In genomic region chr2:30784078-30784994, GRCm38 (mm10) we compare ENCODE assay signal across 9 mouse cellular contexts. TPM values are rescaled to one million over a fixed set of nuclear protein-coding genes. Genes with fewer than 3 reads are reported as not detected.
A peak's percentile ranks its signal among the peaks of the same experiment; 100 is the strongest.
DNase-seq lines count a peak whose midpoint lies in the region; ATAC-seq and TF ChIP-seq lines count a peak whose summit lies in the region.
"Had no signal": no experiment of that assay in that cellular context is flagged by ENCODE, and none has a peak within 500 bp of the region (broad histone marks: within the 10 kb centered on the region; RNA-seq: fewer than 3 reads in every experiment).

No protein-coding gene starts in this region.

- ATAC-seq in embryonic facial prominence, embryonic 13.5 days (ENCODE audit: insufficient number of reproducible peaks, insufficient read depth, low FRiP score, low TSS enrichment, low read depth): peak; percentile 17; the same call in 1 of the 2 replicates
- ATAC-seq in limb, embryonic 14.5 days (ENCODE audit: low FRiP score, low read depth): peak; percentile 38
- ATAC-seq in midbrain, embryonic 15.5 days (replicated peaks): 0 out of 2 replicates have a peak, but pooled peaks have one; percentile 15

- H3K36me3 ChIP-seq in embryonic facial prominence, embryonic 13.5 days: no peaks in the 10 kb centered on the region
- H3K36me3 ChIP-seq in limb, embryonic 14.5 days (ENCODE audit: control insufficient read depth, insufficient read depth, low read length): no peaks in the 10 kb centered on the region
- no peaks in the 10 kb centered on the region for H3K36me3 ChIP-seq in midbrain, embryonic 15.5 days (replicated peaks)
- H3K36me3 ChIP-seq: G1E had no signal

- H3K4me2 ChIP-seq in embryonic facial prominence, embryonic 13.5 days: peak overlapping the region; percentile 60
- peak overlapping the region; percentile 54 for H3K4me2 ChIP-seq in limb, embryonic 14.5 days (replicated peaks; ENCODE audit: low read depth, low read length, severe bottlenecking)
- H3K4me2 ChIP-seq in midbrain, embryonic 15.5 days: peak overlapping the region; percentile 55

- WGBS in embryonic facial prominence, embryonic 13.5 days: 9% methylated on average over 40 of the region's 40 CpGs
- 20% methylated on average over 25 of the region's 40 CpGs for WGBS in limb, embryonic 14.5 days
- 10% methylated on average over 40 of the region's 40 CpGs for WGBS in midbrain, embryonic 15.5 days

- peak overlapping the region; percentile 69 for H3K9ac ChIP-seq in embryonic facial prominence, embryonic 13.5 days
- H3K9ac ChIP-seq in limb, embryonic 14.5 days (ENCODE audit: low read depth, low read length, severe bottlenecking): peak overlapping the region; percentile 45
- H3K9ac ChIP-seq in midbrain, embryonic 15.5 days: no peak overlapping the region

- TF ChIP-seq CTCF in left cerebral cortex, adult 2 months (IDR thresholded peaks at IDR 0.05): peak; percentile 30

- intact Hi-C loops in left cerebral cortex, adult 2 months (cut with DNase I): no loop called here
- intact Hi-C loops in heart, postnatal 36 days (cut with DNase I): no loop called here

- H3K27me3 ChIP-seq in embryonic facial prominence, embryonic 13.5 days: no peaks in the 10 kb centered on the region
- H3K27me3 ChIP-seq in limb, embryonic 14.5 days (ENCODE audit: control insufficient read depth, insufficient read depth, low read length): no peaks in the 10 kb centered on the region
- H3K27me3 ChIP-seq in midbrain, embryonic 15.5 days (replicated peaks): no peaks in the 10 kb centered on the region

- H3K4me1 ChIP-seq in embryonic facial prominence, embryonic 13.5 days: peaks cover 45% of the 10 kb centered on the region
- peaks cover 29% of the 10 kb centered on the region for H3K4me1 ChIP-seq in limb, embryonic 14.5 days (ENCODE audit: control insufficient read depth, insufficient read depth, low read length)
- H3K4me1 ChIP-seq in midbrain, embryonic 15.5 days: peaks cover 34% of the 10 kb centered on the region

- peak overlapping the region; percentile 69 for H3K27ac ChIP-seq in left cerebral cortex, adult 2 months
- H3K27ac ChIP-seq in embryonic facial prominence, embryonic 13.5 days: peak overlapping the region; percentile 89
- H3K27ac ChIP-seq in limb, embryonic 14.5 days (replicated peaks; ENCODE audit: low read depth, low read length): peak overlapping the region; percentile 41
- peak overlapping the region; percentile 34; the same call in 1 of the 2 replicates for H3K27ac ChIP-seq in midbrain, embryonic 15.5 days

- H3K4me3 ChIP-seq in left cerebral cortex, adult 2 months: no peak overlapping the region
- H3K4me3 ChIP-seq in embryonic facial prominence, embryonic 13.5 days: peak overlapping the region; percentile 30
- peak overlapping the region; percentile 24 for H3K4me3 ChIP-seq in limb, embryonic 14.5 days (replicated peaks; ENCODE audit: low read length)
- no peak overlapping the region for H3K4me3 ChIP-seq in midbrain, embryonic 15.5 days

- DNase-seq in left cerebral cortex, adult 2 months (ENCODE audit: extremely low spot score in 1 of 2, low spot score in 2 of 2): no peak
- no peak for DNase-seq in left cerebral cortex, adult 11 months (ENCODE audit: low spot score)
- peak; percentile 47 to 50 for DNase-seq in heart, postnatal 36 days
- peak; percentile 59 for DNase-seq in limb, embryonic 14.5 days (ENCODE audit: low spot score)
- DNase-seq in adipocyte (ENCODE audit: low spot score): no peak
- no peak for DNase-seq in layer of hippocampus, adult 11-12 months (ENCODE audit: low spot score)

- no peaks in the 10 kb centered on the region for H3K9me3 ChIP-seq in embryonic facial prominence, embryonic 13.5 days
- no peaks in the 10 kb centered on the region for H3K9me3 ChIP-seq in limb, embryonic 14.5 days (ENCODE audit: control insufficient read depth, low read length)
- no peaks in the 10 kb centered on the region for H3K9me3 ChIP-seq in midbrain, embryonic 15.5 days
- H3K9me3 ChIP-seq: G1E had no signal

- no peak for TF ChIP-seq POLR2A in limb, embryonic 14.5 days (IDR thresholded peaks at IDR 0.05; ENCODE audit: borderline replicate concordance, extremely low read depth, insufficient read depth, insufficient read length)

RNA-seq across cellular contexts. Expression of gene 1700001O22Rik, which starts 19.1 kb away (rescaled TPM):
- total RNA-seq in left cerebral cortex, adult 2 months (2021): 10 to 100 TPM in 1 of 2 experiments, 1 to 10 TPM in 1; 9.9 to 12.6 TPM
- 2.8 and 2.9 TPM in 2 replicates for polyA plus RNA-seq in embryonic facial prominence, embryonic 13.5 days (2015; fragmentation: Nextera tagmentation; extraction: Ambion mirVana)
- under 1 TPM; 0.67 to 0.76 TPM for total RNA-seq in heart, postnatal 36 days (2021)
- polyA plus RNA-seq in limb, embryonic 14.5 days (2012; rRNA removed): 3.3 and 3.4 TPM in 2 replicates
- 2.7 and 3.4 TPM in 2 replicates for polyA plus RNA-seq in limb, embryonic 14.5 days (2014; fragmentation: Nextera tagmentation; extraction: Ambion mirVana)
- 1.2 and 1.7 TPM in 2 replicates for polyA plus RNA-seq in midbrain, embryonic 15.5 days (2015; fragmentation: Nextera tagmentation; extraction: Ambion mirVana)
- polyA plus RNA-seq: G1E had no signal

RNA-seq across cellular contexts. Expression of gene Ntmt1, which starts 23.3 kb away (rescaled TPM):
- 10 to 100 TPM; 35.2 to 38.8 TPM for total RNA-seq in left cerebral cortex, adult 2 months (2021)
- polyA plus RNA-seq in embryonic facial prominence, embryonic 13.5 days (2015; fragmentation: Nextera tagmentation; extraction: Ambion mirVana): 94.9 and 105 TPM in 2 replicates
- 10 to 100 TPM; 23.4 to 27.8 TPM for total RNA-seq in heart, postnatal 36 days (2021)
- polyA plus RNA-seq in limb, embryonic 14.5 days (2012; rRNA removed): 59.5 and 66.8 TPM in 2 replicates
- 84.2 and 91.0 TPM in 2 replicates for polyA plus RNA-seq in limb, embryonic 14.5 days (2014; fragmentation: Nextera tagmentation; extraction: Ambion mirVana)
- 122 and 123 TPM in 2 replicates for polyA plus RNA-seq in midbrain, embryonic 15.5 days (2015; fragmentation: Nextera tagmentation; extraction: Ambion mirVana)

RNA-seq across cellular contexts. Expression of gene Asb6, which starts 45.8 kb away (rescaled TPM):
- 10 to 100 TPM; 35.4 to 40.5 TPM for total RNA-seq in left cerebral cortex, adult 2 months (2021)
- polyA plus RNA-seq in embryonic facial prominence, embryonic 13.5 days (2015; fragmentation: Nextera tagmentation; extraction: Ambion mirVana): 39.5 and 47.3 TPM in 2 replicates
- total RNA-seq in heart, postnatal 36 days (2021): 1 to 10 TPM; 7.3 to 8.1 TPM
- 36.8 and 48.7 TPM in 2 replicates for polyA plus RNA-seq in limb, embryonic 14.5 days (2012; rRNA removed)
- 29.5 and 31.8 TPM in 2 replicates for polyA plus RNA-seq in limb, embryonic 14.5 days (2014; fragmentation: Nextera tagmentation; extraction: Ambion mirVana)
- polyA plus RNA-seq in midbrain, embryonic 15.5 days (2015; fragmentation: Nextera tagmentation; extraction: Ambion mirVana): 44.9 and 47.5 TPM in 2 replicates

RNA-seq across cellular contexts. Expression of gene Prrx2, which starts 50.4 kb away (rescaled TPM):
- total RNA-seq in left cerebral cortex, adult 2 months (2021): 1 to 10 TPM; 1.5 to 1.7 TPM
- polyA plus RNA-seq in embryonic facial prominence, embryonic 13.5 days (2015; fragmentation: Nextera tagmentation; extraction: Ambion mirVana): 103 and 107 TPM in 2 replicates
- total RNA-seq in heart, postnatal 36 days (2021): 1 to 10 TPM in 1 of 2 experiments, under 1 TPM in 1; 0.41 to 1.1 TPM
- polyA plus RNA-seq in limb, embryonic 14.5 days (2012; rRNA removed): 176 and 268 TPM in 2 replicates
- 93.1 and 112 TPM in 2 replicates for polyA plus RNA-seq in limb, embryonic 14.5 days (2014; fragmentation: Nextera tagmentation; extraction: Ambion mirVana)
- 3.7 and 4.0 TPM in 2 replicates for polyA plus RNA-seq in midbrain, embryonic 15.5 days (2015; fragmentation: Nextera tagmentation; extraction: Ambion mirVana)
- total RNA-seq: G1E had no signal
- polyA plus RNA-seq: G1E had no signal

Comparison
In these comparisons a context has a peak if more than half of its experiments do, and no peak if none do; other contexts are left out.
1. DNase-seq: peak in heart, postnatal 36 days (2 of 2) and limb, embryonic 14.5 days (single experiment); none in left cerebral cortex, adult 2 months (0 of 2), left cerebral cortex, adult 11 months (single experiment), adipocyte (single experiment) and layer of hippocampus, adult 11-12 months (single experiment).
2. H3K27ac ChIP-seq: peak in every context shown above with its lines; median percentile 89 in embryonic facial prominence, embryonic 13.5 days; 69 in left cerebral cortex, adult 2 months; 41 in limb, embryonic 14.5 days; 34 in midbrain, embryonic 15.5 days.
3. H3K4me3 ChIP-seq: peak in embryonic facial prominence, embryonic 13.5 days (single experiment) and limb, embryonic 14.5 days (single experiment); none in left cerebral cortex, adult 2 months (single experiment) and midbrain, embryonic 15.5 days (single experiment).
4. Peak in every context shown above with its lines, with median percentiles within 50 percentile points of each other: ATAC-seq and H3K4me2 ChIP-seq.